Mouse (Mus musculus) cerebellum, adult 2 months (tissue): Measurements from ENCODE around the gene Slc26a1.

ENCODE experiments used
- CTCF ChIP-seq: fragments of 200-500 bp; IDR thresholded peaks from 2 replicates; pipeline ENCODE4 v1.5.1; 2011; ENCODE audit warnings: low read depth, mild to moderate bottlenecking, control low read depth, low read length, moderate library complexity, borderline replicate concordance; ENCODE audit not compliant: insufficient read depth
- POLR2A ChIP-seq: fragments of 200-500 bp; IDR thresholded peaks from 2 replicates; pipeline ENCODE4 v1.6.1; 2011; ENCODE audit warnings: low read length, control low read depth, borderline replicate concordance; ENCODE audit not compliant: insufficient read depth

GRCm38 (mm10) chr5:108701341-108702021 is 26.1 kb upstream of the Slc26a1 start:
- TF ChIP-seq POLR2A, result no peak
- no peak for TF ChIP-seq CTCF
